Mouse (Mus musculus) brain, embryonic 18.5 days (tissue): Measurements from ENCODE around the gene Eml1.
A peak's percentile ranks its signal among the peaks of the same experiment; 100 is the strongest.

Experiments used
- DNase-seq: peaks from one replicate; pipeline ENCODE4 v3.0.0-alpha.2; 2012; ENCODE audit warnings: low read depth, low spot score

Gene Eml1

DNA sequence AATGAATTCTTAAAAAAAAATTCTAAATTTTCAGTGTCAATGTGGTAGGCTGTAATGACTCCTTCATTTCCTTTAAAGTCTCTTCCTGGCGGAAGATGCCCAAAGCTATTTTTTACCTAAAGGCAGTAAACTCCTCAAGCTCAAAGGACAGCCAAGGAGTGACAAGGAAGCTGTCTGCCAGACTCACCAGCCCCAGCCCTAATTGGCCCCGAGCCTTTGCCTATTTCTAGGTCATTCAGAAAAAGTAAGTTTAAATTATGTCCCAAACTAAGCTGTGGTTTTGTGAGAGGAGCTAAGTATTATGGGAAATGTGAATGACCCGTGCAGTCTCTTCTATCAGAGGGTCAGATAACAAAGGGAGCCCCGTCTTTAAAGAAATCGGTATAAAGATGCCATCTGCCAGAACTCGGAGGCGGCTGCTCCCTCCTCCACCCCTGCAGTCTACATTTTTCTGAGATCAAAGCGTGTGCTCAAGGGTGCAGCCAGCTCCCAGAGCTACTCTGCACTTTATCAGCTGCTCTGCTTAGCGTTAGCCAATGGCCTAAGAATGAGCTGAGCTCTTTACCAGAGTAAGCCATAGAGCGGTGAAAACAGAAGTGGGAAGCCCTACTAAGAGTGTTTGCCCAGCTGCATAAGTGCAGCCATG is 175.9 kb downstream of the Eml1 start:
- no peak for DNase-seq

DNA sequence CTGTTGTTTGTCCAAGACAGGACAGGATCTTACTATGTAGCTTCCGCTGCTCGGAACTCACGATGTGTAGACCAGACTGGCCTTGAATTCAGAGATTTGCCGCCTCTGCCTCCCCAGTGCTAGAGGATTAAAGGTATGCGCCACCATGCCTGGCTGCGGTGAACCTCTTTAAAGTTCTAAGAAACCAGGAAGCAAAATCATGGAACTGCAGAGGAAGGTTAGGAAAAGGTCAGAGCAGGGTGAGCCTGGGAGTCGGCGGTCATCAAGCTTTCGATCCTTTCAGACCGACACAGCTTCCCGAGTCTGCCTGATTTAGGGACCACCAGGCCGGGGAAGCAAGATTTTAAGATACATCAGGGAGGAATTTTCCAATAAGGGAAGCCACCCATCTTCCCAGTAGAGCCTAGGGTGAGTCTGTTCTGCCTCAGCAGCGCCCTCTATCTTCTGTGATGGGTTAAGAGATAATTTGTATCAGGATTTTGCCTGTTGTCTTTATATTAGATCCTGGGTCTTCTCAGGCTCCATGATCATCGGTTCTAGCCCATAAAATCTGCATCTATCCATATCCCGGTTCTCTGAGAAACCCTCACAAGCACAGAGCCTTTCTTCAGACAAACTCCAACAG is 176.6 kb downstream of the Eml1 start:
- DNase-seq, result no peak

DNA sequence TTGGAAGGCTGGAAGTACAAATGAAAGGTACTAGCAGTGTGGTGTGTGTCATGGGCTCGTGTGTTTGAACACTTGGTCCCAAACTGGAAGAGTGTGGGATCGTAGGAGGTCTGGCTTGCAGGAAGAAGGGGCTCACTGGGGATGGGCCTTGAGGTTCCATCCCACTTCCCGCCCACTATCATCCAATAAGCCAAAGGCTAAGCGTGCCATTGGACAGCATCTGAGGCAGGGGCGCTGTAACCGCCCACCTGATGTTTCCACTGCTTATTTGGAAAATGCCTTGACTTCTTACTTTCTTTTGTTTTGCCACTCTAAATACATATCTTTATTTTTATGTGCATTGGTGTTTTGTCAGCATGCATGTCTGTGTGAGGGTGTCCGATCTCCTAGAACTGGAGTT is 181.0 kb downstream of the Eml1 start:
- DNase-seq, result no peak

DNA sequence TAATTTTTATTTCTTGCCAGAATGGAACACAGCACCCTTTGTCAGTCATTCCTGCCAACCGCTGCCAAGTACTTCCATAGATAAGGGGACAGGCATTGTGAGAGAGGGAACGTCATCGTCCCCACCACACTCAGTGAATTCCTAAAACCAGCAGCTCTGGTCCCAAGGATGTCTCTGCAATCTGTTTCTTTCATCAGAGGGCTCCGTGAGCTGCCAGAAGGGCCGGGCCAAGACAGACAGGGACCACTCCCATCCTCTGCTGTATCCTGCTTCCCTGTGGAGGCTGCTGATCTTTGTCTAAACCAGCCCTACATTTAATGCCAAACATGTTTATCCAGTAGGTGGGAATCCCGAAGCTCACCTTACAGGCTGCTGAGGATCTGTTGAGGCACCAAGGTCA is 182.3 kb downstream of the Eml1 start:
- DNase-seq, result no peak

DNA sequence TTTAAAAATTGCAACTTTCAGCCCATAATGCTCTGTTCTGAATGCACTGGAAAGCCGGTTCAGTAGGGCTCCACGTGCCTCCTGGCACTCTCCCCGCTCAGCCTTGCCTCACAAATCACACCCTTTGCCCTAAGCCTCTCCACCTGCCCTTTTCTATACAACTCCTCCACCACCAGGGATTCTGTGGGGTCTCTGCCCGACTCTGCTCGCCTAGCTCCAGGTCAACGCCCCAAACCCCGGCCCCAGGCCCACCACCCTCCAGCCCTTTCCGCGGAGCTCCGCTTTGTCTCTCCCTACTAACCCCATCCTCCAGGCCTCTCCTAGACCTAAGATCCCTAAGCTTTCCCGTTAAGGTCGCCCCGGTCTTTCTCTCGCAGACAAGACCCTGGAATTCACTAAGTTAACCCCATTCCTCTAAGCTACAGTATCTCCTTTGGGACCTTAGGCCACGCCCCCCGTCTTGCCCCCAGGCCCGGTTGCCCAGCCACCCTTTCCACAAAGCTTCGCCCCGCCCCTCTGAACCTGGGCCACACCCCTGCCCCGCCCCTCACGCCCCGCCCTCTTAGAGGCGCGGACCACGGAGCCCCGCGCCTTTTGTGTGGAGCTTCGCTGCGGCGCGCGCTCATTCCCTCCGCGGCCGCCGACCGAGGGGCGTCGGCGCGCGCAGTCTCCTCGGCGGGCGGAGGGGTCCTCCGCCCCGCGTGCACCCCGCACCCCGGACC is 183.5 kb downstream of the Eml1 start, which contains the start of gene Evl:
Gene Evl, plus strand, starts transcription at position 601 of the 722 bp plus-strand sequence.
- DNase-seq, result peak; percentile 83

DNA sequence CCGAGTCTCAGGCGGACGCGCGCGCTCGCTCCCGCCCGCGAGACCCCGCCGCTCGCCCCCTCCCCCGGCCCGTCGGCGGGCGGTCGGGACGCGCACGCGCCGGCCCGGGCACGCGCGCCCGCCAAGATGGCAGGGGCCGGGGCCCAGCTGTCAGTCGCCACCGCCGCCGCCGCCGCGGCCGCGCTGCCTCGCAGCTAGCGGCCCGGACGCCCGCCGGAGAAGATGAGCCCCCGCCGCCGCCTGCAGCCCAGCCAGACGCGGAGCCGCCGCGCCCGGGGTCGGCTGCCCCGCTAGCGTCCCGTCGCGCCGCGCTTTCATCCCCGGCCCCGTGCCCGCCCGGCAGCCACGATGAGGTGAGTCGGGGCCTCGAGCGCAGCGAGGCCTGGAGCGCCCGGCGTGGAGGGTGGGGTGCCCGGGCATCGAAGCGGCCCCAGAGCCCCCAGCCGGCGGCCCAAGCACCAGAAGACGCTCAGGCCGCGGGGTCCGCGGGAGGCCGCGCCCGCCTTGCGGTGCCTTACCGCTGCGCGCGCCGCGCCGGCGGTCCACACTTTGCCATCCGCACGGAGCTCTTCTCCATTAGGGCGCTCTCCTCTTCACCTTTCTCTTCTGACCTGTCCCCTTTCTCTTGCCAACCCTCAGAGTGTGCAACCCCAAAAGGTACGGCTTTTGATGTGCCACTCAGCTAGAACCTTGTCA is 184.3 kb downstream of the Eml1 start:
- DNase-seq, result no peak

DNA sequence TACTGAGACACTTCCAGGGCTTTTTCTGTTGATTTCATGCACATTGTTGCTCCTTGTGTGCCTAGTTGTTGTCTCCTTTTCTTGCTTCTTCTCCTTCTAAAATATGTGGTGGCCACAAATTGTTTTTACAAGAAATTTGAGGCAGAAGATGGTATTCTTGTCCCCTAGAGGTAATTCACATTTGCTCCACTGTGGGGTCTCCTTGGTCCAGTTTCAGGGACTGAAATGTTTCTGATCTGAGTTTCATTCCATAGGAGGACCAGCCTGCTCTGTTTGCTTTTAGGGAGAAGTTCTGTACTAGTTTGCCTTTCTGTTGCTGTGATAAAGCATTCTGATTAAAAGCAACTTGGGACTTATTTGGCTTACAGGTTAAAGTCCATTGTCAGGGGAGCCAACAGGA is 187.4 kb downstream of the Eml1 start:
- no peak for DNase-seq

DNA sequence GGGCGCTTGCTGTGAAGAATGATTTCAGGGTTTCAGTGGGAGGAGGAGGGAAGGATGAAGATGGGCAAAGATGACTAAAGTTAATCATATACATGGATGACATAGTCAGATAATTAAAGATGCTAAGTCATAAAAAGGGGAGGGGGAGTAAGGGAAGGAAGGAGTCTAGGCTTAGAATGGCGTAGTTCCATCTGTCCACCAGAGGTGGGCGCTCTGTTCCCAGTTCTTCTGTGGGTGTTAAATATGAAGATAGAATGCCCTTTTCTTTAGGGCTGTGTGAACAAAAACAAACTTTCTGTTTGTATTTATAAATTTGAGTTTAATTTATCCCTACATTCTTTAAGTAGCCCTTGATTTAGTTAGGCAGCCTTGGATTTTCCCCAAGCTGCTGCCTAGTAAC is 192.5 kb downstream of the Eml1 start:
- no peak for DNase-seq

DNA sequence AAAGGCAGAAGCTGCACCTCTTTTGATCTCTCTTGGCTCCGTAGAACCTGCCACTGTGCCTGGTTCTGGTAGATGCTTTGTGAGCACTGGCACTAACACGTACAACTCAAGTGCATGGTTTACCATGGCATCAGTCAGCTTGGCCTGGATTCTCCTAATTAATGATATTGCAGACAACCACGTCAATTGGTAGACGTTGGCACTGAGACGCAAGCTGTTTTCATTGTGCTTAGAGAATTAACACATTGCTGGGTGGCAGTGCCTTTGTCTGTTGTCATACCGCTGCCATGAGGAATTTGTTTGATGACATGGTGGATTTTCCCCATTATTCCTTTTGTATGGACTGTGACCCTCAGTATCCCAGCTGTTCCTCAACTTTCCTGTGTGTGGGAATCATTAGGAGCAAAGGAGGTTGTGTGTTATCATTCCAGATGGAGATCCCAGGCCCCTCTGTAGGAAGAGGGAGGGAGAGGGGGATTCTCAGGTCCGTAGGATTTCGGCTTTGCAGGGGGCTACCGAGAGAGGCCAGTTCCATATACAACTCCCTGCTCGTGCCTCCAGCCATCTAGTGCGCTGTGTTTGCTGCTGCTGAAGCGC is 194.3 kb downstream of the Eml1 start:
- no peak for DNase-seq

DNA sequence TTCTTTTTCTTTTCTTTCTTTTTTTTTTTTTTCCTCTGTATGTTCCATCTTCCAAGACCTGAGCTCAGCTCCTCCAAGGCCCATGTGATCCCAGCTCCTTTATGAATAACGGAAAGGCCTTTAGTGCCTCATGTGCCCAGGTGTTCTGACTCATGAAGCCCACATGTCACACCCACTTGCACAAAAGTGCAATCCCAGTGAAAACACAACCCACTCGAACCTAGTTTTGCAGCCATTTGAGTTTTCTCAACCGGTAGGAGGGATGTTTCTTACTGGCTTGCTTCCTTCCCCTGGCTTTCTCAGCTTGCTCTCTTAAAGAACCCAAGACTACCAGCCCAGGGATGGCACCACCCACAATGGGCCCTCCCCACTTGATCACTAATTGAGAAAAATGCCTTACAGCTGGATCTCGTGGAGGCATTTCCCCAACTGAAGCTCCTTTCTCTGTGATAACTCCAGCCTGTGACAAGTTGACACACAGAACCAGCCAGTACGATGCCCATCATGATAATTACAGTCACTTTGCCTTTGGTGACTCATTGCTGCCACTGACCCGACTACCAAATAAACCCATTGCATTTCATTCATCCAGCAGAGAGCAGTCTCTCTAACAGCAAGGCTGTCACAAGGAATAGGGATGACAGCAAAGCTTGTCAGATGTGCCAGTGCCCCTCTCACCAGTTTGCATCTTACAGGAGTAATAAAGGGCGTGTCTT is 208.6 kb downstream of the Eml1 start:
- no peak for DNase-seq

DNA sequence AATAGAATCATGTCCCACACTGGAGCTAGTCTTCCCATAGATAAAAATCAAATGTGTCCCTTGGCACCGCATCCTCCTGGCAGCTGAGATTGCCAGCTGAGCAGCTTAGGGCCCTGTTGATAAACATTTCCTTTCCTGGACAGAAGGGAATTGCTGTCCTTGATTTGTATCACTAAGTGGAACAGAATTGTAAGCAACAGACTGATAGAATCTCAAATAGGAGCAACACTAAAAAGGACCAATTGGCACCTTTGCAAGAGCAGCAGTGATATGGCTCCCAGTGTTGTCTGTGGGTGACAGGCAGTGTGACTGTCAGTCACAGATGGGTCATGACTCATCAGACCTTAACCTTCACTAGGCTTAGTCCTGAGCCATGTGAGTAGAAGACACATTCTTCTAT is 213.0 kb downstream of the Eml1 start:
- DNase-seq, result no peak
